Mouse (Mus musculus) thymus, adult 2 months (tissue): ENCODE measurements at regions not wholly inside any gene's neighbourhood (a gene's known extent, or its start where the extent isn't known, plus 50 kb on each side); places are given as distances from the start of the nearest gene placed in this dataset.

Source experiments
- CTCF ChIP-seq: fragments of 200-500 bp; IDR thresholded peaks from 2 replicates; pipeline ENCODE4 v1.5.1; 2012; ENCODE audit warnings: mild to moderate bottlenecking, control low read depth, low read length, moderate library complexity, borderline replicate concordance; ENCODE audit not compliant: control insufficient read depth, poor library complexity, insufficient read depth; ENCODE audit errors: extremely low read depth
- POLR2A ChIP-seq: fragments of 200-500 bp; IDR thresholded peaks from 2 replicates; pipeline ENCODE4 v1.6.1; 2012; ENCODE audit warnings: mild to moderate bottlenecking, low read length, control low read depth, moderate library complexity; ENCODE audit not compliant: control insufficient read depth, poor library complexity, insufficient read depth; ENCODE audit errors: extremely low read depth

- no peak for TF ChIP-seq POLR2A
- peak; percentile 47; the same call in 1 of the 2 replicates for TF ChIP-seq CTCF
Measured at GRCm38 (mm10) chr10:117436875-117437715, 57.3 kb upstream of the Cpsf6 start.
